In the genomic region with DNA sequence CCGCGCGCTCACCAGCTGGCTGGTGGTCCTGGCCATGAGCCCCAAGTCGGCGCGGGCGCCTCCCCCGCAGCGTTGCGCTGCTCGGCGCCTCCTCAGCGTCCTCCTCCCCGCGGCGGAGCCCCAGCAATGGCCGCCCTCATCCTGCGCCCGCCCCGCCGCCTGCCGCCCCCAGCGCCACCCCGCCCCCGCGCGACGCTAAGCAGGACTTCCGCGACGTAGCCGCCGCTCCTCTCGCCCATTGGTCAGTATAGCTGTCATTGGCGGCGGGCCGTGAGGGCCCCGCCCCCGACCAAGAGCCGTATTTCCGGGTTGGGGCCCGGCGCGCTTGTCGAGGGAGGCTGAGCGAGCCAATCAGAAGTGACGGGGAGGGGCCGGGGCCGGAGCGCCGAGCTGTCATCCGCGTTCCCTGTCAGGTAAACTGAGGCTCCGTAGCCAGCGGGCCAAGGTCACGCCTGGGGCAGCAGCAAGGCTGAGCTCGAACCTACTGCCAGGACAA, we compare ENCODE assay signal across 8 mouse cellular contexts. TPM values are rescaled to one million over a fixed set of nuclear protein-coding genes. Genes with fewer than 3 reads are reported as not detected.
DNase-seq lines count a peak whose midpoint lies in the region; ATAC-seq and TF ChIP-seq lines count a peak whose summit lies in the region.

No protein-coding gene starts in this region.

- peak overlapping the region; percentile 89 for H3K9ac ChIP-seq in CH12.LX (ENCODE audit: insufficient read depth, low read depth)
- H3K9ac ChIP-seq in forebrain, embryonic 11.5 days (ENCODE audit: low read length) = peak overlapping the region; percentile 88
- peak overlapping the region; percentile 91 for H3K9ac ChIP-seq in heart, postnatal 0 days (replicated peaks; ENCODE audit: low read depth, low read length)
- H3K9ac ChIP-seq in liver, embryonic 16.5 days (ENCODE audit: low read depth, low read length) = peak overlapping the region; percentile 97
- H3K9ac ChIP-seq in neural tube, embryonic 13.5 days = peak overlapping the region; percentile 92

- no peaks in the 10 kb centered on the region for H3K9me3 ChIP-seq in CH12.LX (replicated peaks; ENCODE audit: low read length)
- H3K9me3 ChIP-seq in forebrain, embryonic 11.5 days (ENCODE audit: control insufficient read depth, low read length) = no peaks in the 10 kb centered on the region
- no peaks in the 10 kb centered on the region for H3K9me3 ChIP-seq in heart, postnatal 0 days (replicated peaks; ENCODE audit: control insufficient read depth, low read length)
- no peaks in the 10 kb centered on the region for H3K9me3 ChIP-seq in liver, embryonic 16.5 days (replicated peaks; ENCODE audit: control insufficient read depth, low read length)
- H3K9me3 ChIP-seq in neural tube, embryonic 13.5 days = no peaks in the 10 kb centered on the region

- H3K27me3 ChIP-seq in CH12.LX (replicated peaks) = no peaks in the 10 kb centered on the region
- no peaks in the 10 kb centered on the region for H3K27me3 ChIP-seq in forebrain, embryonic 11.5 days (ENCODE audit: control insufficient read depth, insufficient read depth, low read length)
- H3K27me3 ChIP-seq in heart, postnatal 0 days (ENCODE audit: control insufficient read depth, insufficient read depth, low read length) = no peaks in the 10 kb centered on the region
- H3K27me3 ChIP-seq in liver, embryonic 16.5 days (ENCODE audit: control insufficient read depth, insufficient read depth, low read depth, low read length) = no peaks in the 10 kb centered on the region
- H3K27me3 ChIP-seq in neural tube, embryonic 13.5 days = no peaks in the 10 kb centered on the region
- no peaks in the 10 kb centered on the region for H3K27me3 ChIP-seq in testis, adult 2 months (ENCODE audit: control insufficient read depth, insufficient read depth, low read length)

- no peak for TF ChIP-seq EP300 in CH12.LX (IDR thresholded peaks at IDR 0.05; ENCODE audit: low read length)
- no peak for TF ChIP-seq EP300 in heart, postnatal 0 days (IDR thresholded peaks at IDR 0.05; ENCODE audit: low read depth)

- in situ Hi-C loops in CH12.LX (cut with MboI; ENCODE audit: low pct_ligation_motif_present, low pct_unique_long_range_greater_than_20kb, low sequenced_read_pairs) = no loop called here

- dilution Hi-C loops in CH12.LX (cut with MboI; ENCODE audit: extremely low pct_ligation_motif_present, extremely low pct_unique_long_range_greater_than_20kb, low sequenced_read_pairs) = no loop called here

- TF ChIP-seq RAD21 in CH12.LX (IDR thresholded peaks at IDR 0.05; ENCODE audit: low read depth, low read length) = no peak

- H3K79me2 ChIP-seq in CH12.LX (replicated peaks; ENCODE audit: control insufficient read depth, extremely low read depth, insufficient read depth, poor library complexity, severe bottlenecking) = peaks cover 28% of the 10 kb centered on the region

- H3K4me1 ChIP-seq in CH12.LX (ENCODE audit: control insufficient read depth in 1 of 2, insufficient read depth in 2 of 2) = peaks cover 12 to 50% of the 10 kb centered on the region in 2 experiments
- H3K4me1 ChIP-seq in forebrain, embryonic 11.5 days (replicated peaks; ENCODE audit: control insufficient read depth, insufficient read depth, low read length) = peaks cover 10% of the 10 kb centered on the region
- H3K4me1 ChIP-seq in heart, postnatal 0 days (ENCODE audit: control insufficient read depth, insufficient read depth) = peaks cover 21% of the 10 kb centered on the region
- H3K4me1 ChIP-seq in liver, embryonic 16.5 days (ENCODE audit: control insufficient read depth, low read depth, low read length) = peaks cover 30% of the 10 kb centered on the region
- H3K4me1 ChIP-seq in neural tube, embryonic 13.5 days (replicated peaks) = peaks cover 36% of the 10 kb centered on the region
- peaks cover 9% of the 10 kb centered on the region for H3K4me1 ChIP-seq in testis, adult 2 months (ENCODE audit: control insufficient read depth, insufficient read depth, low read length)

- peak; percentile 96 for DNase-seq in CH12.LX (ENCODE audit: extremely low read depth)
- peak; percentile 89 for DNase-seq in c-Kit-positive CD71-positive TER-119-negative erythroid progenitor cells, embryonic 14.5 days (ENCODE audit: low read depth)
- peak; percentile 98 for DNase-seq in forebrain, embryonic 11.5 days (ENCODE audit: low spot score)
- DNase-seq in heart, postnatal 0 days (ENCODE audit: low spot score) = peak; percentile 97
- peak; percentile 97 to 99 for DNase-seq in kidney, postnatal 4 days

- peak; percentile 100 for ATAC-seq in forebrain, embryonic 11.5 days (replicated peaks; ENCODE audit: low FRiP score)
- ATAC-seq in heart, postnatal 0 days (ENCODE audit: insufficient read depth, low read depth) = peak; percentile 98
- ATAC-seq in liver, embryonic 16.5 days (ENCODE audit: low read depth) = peak; percentile 97
- peak; percentile 97 for ATAC-seq in neural tube, embryonic 13.5 days (ENCODE audit: low read depth)

- H3K4me3 ChIP-seq in CH12.LX (replicated peaks in 1 of 3; ENCODE audit: low read depth in 2 of 3, low read length in 2 of 3, poor library complexity in 1 of 3) = peak overlapping the region; percentile 88 to 97 (median 92)
- peak overlapping the region; percentile 97 for H3K4me3 ChIP-seq in forebrain, embryonic 11.5 days (ENCODE audit: low read depth, low read length)
- H3K4me3 ChIP-seq in heart, postnatal 0 days (ENCODE audit: low read depth, low read length) = peak overlapping the region; percentile 98
- peak overlapping the region; percentile 97 for H3K4me3 ChIP-seq in liver, embryonic 16.5 days (ENCODE audit: low read depth, low read length)
- peak overlapping the region; percentile 97 for H3K4me3 ChIP-seq in neural tube, embryonic 13.5 days
- peak overlapping the region; percentile 95 for H3K4me3 ChIP-seq in testis, adult 2 months (ENCODE audit: control insufficient read depth, low read depth, low read length)

- WGBS in forebrain, embryonic 11.5 days = under 1% methylated on average over 49 of the region's 57 CpGs
- under 1% methylated on average over 55 of the region's 57 CpGs for WGBS in heart, postnatal 0 days
- 0% methylated on average over 50 of the region's 57 CpGs for WGBS in liver, embryonic 16.5 days (ENCODE audit: insufficient replicate concordance)
- under 1% methylated on average over 56 of the region's 57 CpGs for WGBS in neural tube, embryonic 13.5 days

- TF ChIP-seq POLR2A in CH12.LX (IDR thresholded peaks at IDR 0.05; ENCODE audit: low read depth, low read length) = peak; percentile 75
- peak; percentile 51 for TF ChIP-seq POLR2A in testis, adult 2 months (IDR thresholded peaks at IDR 0.05; ENCODE audit: control insufficient read depth, low read depth, low read length)

- H3K36me3 ChIP-seq in CH12.LX (replicated peaks in 1 of 2; ENCODE audit: control insufficient read depth in 1 of 2, insufficient read depth in 1 of 2, low read length in 1 of 2) = peaks cover 0 to 7% of the 10 kb centered on the region in 2 experiments
- no peaks in the 10 kb centered on the region for H3K36me3 ChIP-seq in forebrain, embryonic 11.5 days (ENCODE audit: control insufficient read depth, insufficient read depth, low read length)
- no peaks in the 10 kb centered on the region for H3K36me3 ChIP-seq in heart, postnatal 0 days (replicated peaks; ENCODE audit: control insufficient read depth, insufficient read depth, low read length)
- no peaks in the 10 kb centered on the region for H3K36me3 ChIP-seq in liver, embryonic 16.5 days (ENCODE audit: control insufficient read depth, insufficient read depth)
- no peaks in the 10 kb centered on the region for H3K36me3 ChIP-seq in neural tube, embryonic 13.5 days
- no peaks in the 10 kb centered on the region for H3K36me3 ChIP-seq in testis, adult 2 months (ENCODE audit: control insufficient read depth, insufficient read depth, low read length)

- H3K27ac ChIP-seq in CH12.LX (ENCODE audit: insufficient read depth, low read depth) = peak overlapping the region; percentile 42; the same call in 1 of the 2 replicates
- H3K27ac ChIP-seq in forebrain, embryonic 11.5 days (ENCODE audit: low read depth, low read length) = no peak overlapping the region
- H3K27ac ChIP-seq in heart, postnatal 0 days (ENCODE audit: low read depth) = peak overlapping the region; percentile 97
- H3K27ac ChIP-seq in liver, embryonic 16.5 days (ENCODE audit: low read length) = peak overlapping the region; percentile 93
- H3K27ac ChIP-seq in neural tube, embryonic 13.5 days (replicated peaks) = peak overlapping the region; percentile 86
- peak overlapping the region; percentile 85 for H3K27ac ChIP-seq in testis, adult 2 months (ENCODE audit: control insufficient read depth, insufficient read depth, low read depth, low read length)

- peak overlapping the region; percentile 91 for H3K4me2 ChIP-seq in CH12.LX (ENCODE audit: insufficient read depth, low read depth, poor library complexity, severe bottlenecking)
- peak overlapping the region; percentile 86 for H3K4me2 ChIP-seq in forebrain, embryonic 11.5 days (ENCODE audit: low read depth, low read length, severe bottlenecking)
- peak overlapping the region; percentile 84 for H3K4me2 ChIP-seq in heart, postnatal 0 days (ENCODE audit: low read depth, low read length)
- H3K4me2 ChIP-seq in liver, embryonic 16.5 days (ENCODE audit: low read depth, low read length) = peak overlapping the region; percentile 88
- H3K4me2 ChIP-seq in neural tube, embryonic 13.5 days = peak overlapping the region; percentile 96

- TF ChIP-seq CTCF in CH12.LX (conservative IDR thresholded peaks at IDR 0.05 in 1 of 2, IDR thresholded peaks at IDR 0.05 in 1 of 2; ENCODE audit: low read depth in 2 of 2, low read length in 2 of 2) = no peak
- TF ChIP-seq CTCF in heart, postnatal 0 days (IDR thresholded peaks at IDR 0.05; ENCODE audit: low read depth) = no peak
- no peak for TF ChIP-seq CTCF in testis, adult 2 months (IDR thresholded peaks at IDR 0.05; ENCODE audit: control insufficient read depth, insufficient read depth, insufficient replicate concordance, low read depth, low read length)

RNA-seq across cellular contexts. Expression of gene Pdpk1, which starts 9.3 kb away (rescaled TPM):
- total RNA-seq in CH12.LX (2012; rRNA removed) = 15.3 and 15.9 TPM in 2 replicates
- total RNA-seq in CH12.LX (2014; rRNA removed) = 16.7 and 17.0 TPM in 2 replicates
- 9.6 and 12.2 TPM in 2 replicates for polyA plus RNA-seq in CH12.LX (2012; ENCODE audit: insufficient read length, low read depth)
- 46.6 and 47.5 TPM in 2 replicates for polyA plus RNA-seq in forebrain, embryonic 11.5 days (2014; fragmentation: Nextera tagmentation; extraction: Ambion mirVana)
- total RNA-seq in heart, postnatal 0 days (2014; rRNA removed; ENCODE audit: low replicate concordance) = 36.6 and 43.2 TPM in 2 replicates
- 31.7 and 35.4 TPM in 2 replicates for polyA plus RNA-seq in heart, postnatal 0 days (2015; fragmentation: Nextera tagmentation; extraction: Ambion mirVana)
- 24.3 and 24.4 TPM in 2 replicates for polyA plus RNA-seq in liver, embryonic 16.5 days (2015; fragmentation: Nextera tagmentation; extraction: Ambion mirVana)
- 54.0 and 63.8 TPM in 2 replicates for polyA plus RNA-seq in neural tube, embryonic 13.5 days (2015; fragmentation: Nextera tagmentation; extraction: Ambion mirVana)
- 486 and 516 TPM in 2 replicates for polyA plus RNA-seq in testis, adult 2 months (2012; rRNA removed)

RNA-seq across cellular contexts. Expression of gene Amdhd2, which starts 22.1 kb away (rescaled TPM):
- total RNA-seq in CH12.LX (2012; rRNA removed) (0.59 and 0.64 TPM in 2 replicates), CH12.LX (2014; rRNA removed) (not detected in 2 replicates)
- not detected in 2 replicates for polyA plus RNA-seq in CH12.LX (2012; ENCODE audit: insufficient read length, low read depth)
- polyA plus RNA-seq in forebrain, embryonic 11.5 days (2014; fragmentation: Nextera tagmentation; extraction: Ambion mirVana) = 29.5 and 34.7 TPM in 2 replicates
- 33.7 and 34.4 TPM in 2 replicates for total RNA-seq in heart, postnatal 0 days (2014; rRNA removed; ENCODE audit: low replicate concordance)
- 24.4 and 28.0 TPM in 2 replicates for polyA plus RNA-seq in heart, postnatal 0 days (2015; fragmentation: Nextera tagmentation; extraction: Ambion mirVana)
- 20.7 and 25.0 TPM in 2 replicates for polyA plus RNA-seq in liver, embryonic 16.5 days (2015; fragmentation: Nextera tagmentation; extraction: Ambion mirVana)
- 30.4 and 37.4 TPM in 2 replicates for polyA plus RNA-seq in neural tube, embryonic 13.5 days (2015; fragmentation: Nextera tagmentation; extraction: Ambion mirVana)
- 116 and 135 TPM in 2 replicates for polyA plus RNA-seq in testis, adult 2 months (2012; rRNA removed)

RNA-seq across cellular contexts. Expression of gene Atp6v0c, which starts 28.0 kb away (rescaled TPM):
- total RNA-seq in CH12.LX (2012; rRNA removed) (79.4 and 83.2 TPM in 2 replicates), CH12.LX (2014; rRNA removed) (41.8 and 49.1 TPM in 2 replicates)
- polyA plus RNA-seq in CH12.LX (2012; ENCODE audit: insufficient read length, low read depth) = 317 and 407 TPM in 2 replicates
- 394 and 453 TPM in 2 replicates for polyA plus RNA-seq in forebrain, embryonic 11.5 days (2014; fragmentation: Nextera tagmentation; extraction: Ambion mirVana)
- 238 and 355 TPM in 2 replicates for total RNA-seq in heart, postnatal 0 days (2014; rRNA removed; ENCODE audit: low replicate concordance)
- 552 and 570 TPM in 2 replicates for polyA plus RNA-seq in heart, postnatal 0 days (2015; fragmentation: Nextera tagmentation; extraction: Ambion mirVana)
- polyA plus RNA-seq in liver, embryonic 16.5 days (2015; fragmentation: Nextera tagmentation; extraction: Ambion mirVana) = 352 and 382 TPM in 2 replicates
- polyA plus RNA-seq in neural tube, embryonic 13.5 days (2015; fragmentation: Nextera tagmentation; extraction: Ambion mirVana) = 947 and 1,089 TPM in 2 replicates
- polyA plus RNA-seq in testis, adult 2 months (2012; rRNA removed) = 329 and 345 TPM in 2 replicates

Comparison
In these comparisons a context has a peak if more than half of its experiments do, and no peak if none do; other contexts are left out.
1. RNA of gene Amdhd2, which starts 22.1 kb away (polyA plus RNA-seq): 116 to 135 TPM in testis, adult 2 months, 30.4 to 37.4 TPM in neural tube, embryonic 13.5 days, 29.5 to 34.7 TPM in forebrain, embryonic 11.5 days, 20.7 to 25.0 TPM in liver, embryonic 16.5 days and 24.4 to 28.0 TPM in heart, postnatal 0 days; not detected in CH12.LX; every median in the first group is over 10 times any median in the second.
2. Peak in every context shown above with its lines, with median percentiles within 50 percentile points of each other: DNase-seq, H3K4me2 ChIP-seq, H3K4me3 ChIP-seq, H3K9ac ChIP-seq and ATAC-seq.